Mouse (Mus musculus) midbrain, embryonic 13.5 days (tissue): ENCODE measurements around the gene Mip. TPM values are rescaled to one million over a fixed set of nuclear protein-coding genes. Genes with fewer than 3 reads are reported as not detected.
"Not testable (repeated sequence)": the region's sequence is repeated elsewhere in the genome, so short reads cannot be mapped to it uniquely, and the experiment has no call there.

Experiments
- ATAC-seq: fragments of 200-750 bp; cut with Nextera tagmentation; 2 replicates; pipeline ENCODE4 v1.8.0; 2017; ENCODE audit warnings: mild to moderate bottlenecking, moderate TSS enrichment, moderate library complexity
- H3K27ac ChIP-seq: fragments of 300-500 bp; sonication (generic); 2 replicates; pipeline ENCODE4 v1.5.1; 2015; ENCODE audit warnings: inconsistent platforms, mild to moderate bottlenecking, moderate library complexity
- H3K27me3 ChIP-seq: fragments of 300-500 bp; sonication (generic); 2 replicates; pipeline ENCODE4 v1.6.1; 2015; ENCODE audit warnings: mild to moderate bottlenecking, inconsistent platforms
- H3K36me3 ChIP-seq: fragments of 300-500 bp; sonication (generic); 2 replicates; pipeline ENCODE4 v1.6.1; 2015; ENCODE audit warnings: mild to moderate bottlenecking, inconsistent platforms
- H3K4me1 ChIP-seq: fragments of 300-500 bp; sonication (generic); replicated peaks from 2 replicates; pipeline ENCODE4 v1.6.1; 2015; ENCODE audit warnings: inconsistent platforms
- H3K4me2 ChIP-seq: fragments of 300-500 bp; sonication (generic); replicated peaks from 2 replicates; pipeline ENCODE4 v1.6.1; 2015; ENCODE audit warnings: moderate library complexity, mild to moderate bottlenecking, inconsistent platforms
- H3K4me3 ChIP-seq: fragments of 300-500 bp; sonication (generic); replicated peaks from 2 replicates; pipeline ENCODE4 v1.5.1; 2015; ENCODE audit warnings: mild to moderate bottlenecking, inconsistent platforms
- H3K9ac ChIP-seq: fragments of 300-500 bp; sonication (generic); replicated peaks from 2 replicates; pipeline ENCODE4 v1.6.1; 2015; ENCODE audit warnings: mild to moderate bottlenecking, inconsistent platforms
- H3K9me3 ChIP-seq: fragments of 300-500 bp; sonication (generic); 2 replicates; pipeline ENCODE4 v1.6.1; 2016; ENCODE audit warnings: mild to moderate bottlenecking, inconsistent platforms
- WGBS: fragments of 180-500 bp; shearing (Covaris S2); methylation state at CpG from one replicate; pipeline ENCODE4 v1.1.7; 2015; 5-methylcytosine and 5-hydroxymethylcytosine counted together
- polyA plus RNA-seq: library from polyadenylated mRNA; unstranded; fragments of >200 nt; fragmentation: Nextera tagmentation; extraction: Ambion mirVana; gene quantifications from 2 replicates; pipeline ENCODE4 v1.2.1, GENCODE M21; 2015

The Mip gene
- polyA plus RNA-seq, 1 experiment from 2014 or later = 0.16 TPM

DNA sequence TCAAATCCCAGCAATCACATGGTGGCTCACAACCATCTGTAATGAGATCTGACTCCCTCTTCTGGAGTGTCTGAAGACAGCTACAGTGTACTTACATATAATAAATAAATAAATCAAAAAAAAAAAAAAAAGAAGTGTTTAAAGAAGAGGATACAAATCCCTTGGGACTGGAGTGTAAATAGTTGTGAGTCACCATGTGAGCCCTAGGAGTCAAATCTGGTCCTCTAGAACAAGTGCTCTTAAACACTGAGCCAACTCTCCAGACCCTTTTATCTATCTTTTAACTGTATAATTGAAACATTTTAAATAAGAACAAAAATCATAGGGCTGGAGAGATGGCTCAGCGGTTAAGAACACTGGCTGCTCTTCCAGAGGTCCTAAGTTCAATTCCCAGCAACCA is 49.7 kb downstream of the Mip start:
- WGBS = 100% methylated on average over 1 of the region's 1 CpGs
- H3K9ac ChIP-seq, H3K9me3 ChIP-seq, H3K27ac ChIP-seq, ATAC-seq, H3K27me3 ChIP-seq, H3K4me1 ChIP-seq, H3K4me3 ChIP-seq, H3K4me2 ChIP-seq: not testable (repeated sequence)
- peaks cover 27% of the 10 kb centered on the region for H3K36me3 ChIP-seq

DNA sequence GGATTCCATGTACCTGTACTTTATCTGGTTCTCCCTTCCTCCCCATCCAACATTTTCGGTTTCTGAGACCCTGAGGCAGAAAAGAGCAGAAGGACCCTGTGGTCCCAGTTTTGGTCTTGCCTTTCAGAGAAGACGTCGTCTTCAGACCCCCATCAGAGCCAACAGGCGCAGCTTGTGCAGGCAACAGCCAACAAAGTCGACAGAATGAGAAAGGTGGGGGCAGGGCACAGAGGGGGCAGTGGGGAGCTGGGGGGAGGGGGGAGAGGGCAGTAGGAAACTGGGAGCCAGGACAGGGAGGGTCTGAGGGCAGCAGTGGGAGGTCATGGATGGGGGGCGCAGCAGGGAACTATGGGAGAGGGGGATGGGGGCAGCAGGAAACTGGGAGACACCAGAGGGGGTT is 52.5 kb downstream of the Mip start:
- Histone ChIP-seq H3K4me1 (no peaks in the 10 kb centered on the region), H3K4me2 (no peak overlapping the region), H3K27ac (no peak overlapping the region), H3K36me3 (peaks cover 53% of the 10 kb centered on the region), H3K9me3 (no peaks in the 10 kb centered on the region), H3K9ac (no peak overlapping the region), H3K27me3 (no peaks in the 10 kb centered on the region), H3K4me3 (no peak overlapping the region)
- ATAC-seq = no peak
- WGBS = 60% methylated on average over 6 of the region's 6 CpGs

DNA sequence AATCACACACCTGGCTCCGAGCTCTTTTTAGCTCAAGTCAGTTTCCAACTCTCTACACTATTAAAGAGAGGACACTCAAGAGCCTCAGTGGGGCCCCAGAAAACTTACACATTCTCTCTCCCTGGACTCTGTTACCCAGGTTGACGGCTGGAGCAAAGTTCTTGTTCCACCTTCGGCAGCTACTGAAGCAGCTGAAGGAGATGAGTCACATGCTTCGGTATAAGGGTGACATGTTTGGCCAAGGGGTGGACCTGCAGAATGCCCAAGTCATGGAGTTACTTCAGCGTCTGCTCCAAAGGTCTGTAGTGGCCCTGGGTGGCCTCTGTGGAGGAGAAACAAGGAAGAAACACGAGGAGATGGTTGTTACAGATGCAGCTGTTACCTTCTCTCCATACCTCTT is 55.3 kb downstream of the Mip start:
- Histone ChIP-seq H3K27me3 (no peaks in the 10 kb centered on the region), H3K4me2 (no peak overlapping the region), H3K4me3 (no peak overlapping the region), H3K9ac (no peak overlapping the region), H3K36me3 (peaks cover 75% of the 10 kb centered on the region), H3K4me1 (no peaks in the 10 kb centered on the region), H3K27ac (no peak overlapping the region), H3K9me3 (no peaks in the 10 kb centered on the region)
- WGBS = 90% methylated on average over 6 of the region's 6 CpGs
- ATAC-seq = no peak

Other genes with a start within 250 kb of the Mip start
- gene Hsd17b6, start 218.2 kb upstream of the Mip start, polyA plus RNA-seq = not detected in 2 replicates
- 44.8 and 49.4 TPM in 2 replicates for gene Prim1, start 210.7 kb upstream of the Mip start, polyA plus RNA-seq
- 643 and 661 TPM in 2 replicates for gene Naca, start 190.3 kb upstream of the Mip start, polyA plus RNA-seq
- 443 and 496 TPM in 2 replicates for gene Ptges3, start 166.9 kb upstream of the Mip start, polyA plus RNA-seq
- 2,005 and 2,018 TPM in 2 replicates for gene Atp5b, start 142.6 kb upstream of the Mip start, polyA plus RNA-seq
- 13.8 and 13.9 TPM in 2 replicates for gene Baz2a, start 134.3 kb upstream of the Mip start, polyA plus RNA-seq
- 9.8 and 10.9 TPM in 2 replicates for gene Rbms2, start 45.5 kb upstream of the Mip start, polyA plus RNA-seq
- 1.1 and 1.4 TPM in 2 replicates for gene Gls2, start 31.4 kb upstream of the Mip start, polyA plus RNA-seq
- 19.6 and 21.2 TPM in 2 replicates for gene Spryd4, start 14.0 kb upstream of the Mip start, polyA plus RNA-seq
- 27.7 and 28.6 TPM in 2 replicates for gene Timeless, start 6.2 kb downstream of the Mip start, polyA plus RNA-seq
- 0.15 and 0.23 TPM in 2 replicates for gene Apon, start 28.3 kb downstream of the Mip start, polyA plus RNA-seq
- gene Apof, start 42.8 kb downstream of the Mip start, polyA plus RNA-seq = not detected in 2 replicates
- 19.3 and 20.0 TPM in 2 replicates for gene Stat2, start 44.7 kb downstream of the Mip start, polyA plus RNA-seq
- 0.16 TPM in 1 of 2 replicates, not detected in the other for gene Il23a, start 72.9 kb downstream of the Mip start, polyA plus RNA-seq
- gene Pan2, start 77.5 kb downstream of the Mip start, polyA plus RNA-seq = 28.6 and 30.4 TPM in 2 replicates
- 225 and 230 TPM in 2 replicates for gene Cnpy2, start 96.6 kb downstream of the Mip start, polyA plus RNA-seq
- gene Cs, start 111.9 kb downstream of the Mip start, polyA plus RNA-seq = 213 and 225 TPM in 2 replicates
- 28.2 and 34.3 TPM in 2 replicates for gene Coq10a, start 143.2 kb downstream of the Mip start, polyA plus RNA-seq
- gene Ankrd52, start 151.3 kb downstream of the Mip start, polyA plus RNA-seq = 13.0 and 14.8 TPM in 2 replicates
- gene Slc39a5, start 175.4 kb downstream of the Mip start, polyA plus RNA-seq = 0.18 and 0.22 TPM in 2 replicates
- gene Nabp2, start 185.7 kb downstream of the Mip start, polyA plus RNA-seq = 142 and 153 TPM in 2 replicates
- 81.5 and 85.9 TPM in 2 replicates for gene Rnf41, start 185.8 kb downstream of the Mip start, polyA plus RNA-seq
- gene Smarcc2, start 233.4 kb downstream of the Mip start, polyA plus RNA-seq = 200 and 212 TPM in 2 replicates